Mouse (Mus musculus) left cerebral cortex, adult 8-10 months (tissue): ENCODE measurements around the gene Gadl1. TPM values are rescaled to one million over a fixed set of nuclear protein-coding genes. Genes with fewer than 3 reads are reported as not detected.
A peak's percentile ranks its signal among the peaks of the same experiment; 100 is the strongest.

Source experiments
- DNase-seq, 2 experiments: peaks; one replicate each; pipeline ENCODE4 v3.0.0; 2022; ENCODE audit warnings: low spot score in 2 of 2
- total RNA-seq, 4 experiments: library from RNA; stranded (reverse); gene quantifications; 2 replicates each; pipeline ENCODE4 v1.2.4; 2022

The Gadl1 gene
- total RNA-seq, 4 experiments from 2014 or later: 0.67 to 1.6 (median 0.84) TPM

- DNase-seq: no peak
Observed at GRCm38 (mm10) chr9:115936350-115936749, 27.1 kb downstream of the Gadl1 start.

GRCm38 (mm10) chr9:115937915-115938314 is 28.7 kb downstream of the Gadl1 start:
- no peak for DNase-seq

- peak in 1 of 2 experiments; percentile 88 for DNase-seq
Observed at GRCm38 (mm10) chr9:115939420-115939819, 30.2 kb downstream of the Gadl1 start.

- no peak for DNase-seq
Observed at GRCm38 (mm10) chr9:115941171-115941570, 31.9 kb downstream of the Gadl1 start.

DNA sequence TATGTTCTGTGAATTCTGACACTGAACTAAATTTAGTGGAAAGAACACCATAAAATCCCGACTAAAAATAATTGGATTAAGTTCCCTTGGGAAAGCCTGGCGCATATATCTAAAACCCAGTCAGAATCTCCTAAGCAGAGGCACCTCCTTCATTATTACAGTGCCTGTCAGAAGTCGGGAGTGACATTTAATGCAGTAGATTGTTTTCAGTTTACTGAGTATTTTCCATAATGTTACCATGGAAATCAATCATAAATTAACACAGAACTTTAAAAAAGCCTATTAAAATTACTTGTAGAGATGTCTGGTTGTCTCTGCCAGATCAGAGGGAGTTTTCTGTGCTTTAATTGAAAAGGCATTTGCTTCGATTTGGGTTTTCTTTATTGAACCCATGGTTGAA is 33.2 kb downstream of the Gadl1 start:
- DNase-seq: no peak

DNA sequence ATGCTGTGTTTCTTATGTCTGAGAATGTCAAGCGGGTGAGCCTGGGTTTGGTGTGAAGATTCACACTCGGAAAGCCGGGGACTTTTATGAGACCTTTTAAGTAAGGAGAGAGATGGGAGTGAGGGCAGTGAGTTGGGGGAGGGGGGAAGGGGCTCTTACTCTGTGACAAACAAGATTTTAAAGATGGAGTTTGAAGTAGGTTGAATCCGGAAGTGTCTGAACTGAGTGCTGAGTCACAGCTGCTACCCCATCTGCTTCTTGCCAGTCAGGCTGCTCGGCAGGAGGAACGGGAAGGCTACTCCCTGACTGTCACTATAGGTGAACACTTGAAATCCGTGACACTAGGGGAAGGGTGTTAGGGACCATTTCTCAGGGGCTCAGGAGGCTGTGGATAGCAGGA is 33.7 kb downstream of the Gadl1 start:
- DNase-seq: peak in 1 of 2 experiments; percentile 42

- DNase-seq: no peak
Observed at GRCm38 (mm10) chr9:115943577-115944320, 34.5 kb downstream of the Gadl1 start.

DNA sequence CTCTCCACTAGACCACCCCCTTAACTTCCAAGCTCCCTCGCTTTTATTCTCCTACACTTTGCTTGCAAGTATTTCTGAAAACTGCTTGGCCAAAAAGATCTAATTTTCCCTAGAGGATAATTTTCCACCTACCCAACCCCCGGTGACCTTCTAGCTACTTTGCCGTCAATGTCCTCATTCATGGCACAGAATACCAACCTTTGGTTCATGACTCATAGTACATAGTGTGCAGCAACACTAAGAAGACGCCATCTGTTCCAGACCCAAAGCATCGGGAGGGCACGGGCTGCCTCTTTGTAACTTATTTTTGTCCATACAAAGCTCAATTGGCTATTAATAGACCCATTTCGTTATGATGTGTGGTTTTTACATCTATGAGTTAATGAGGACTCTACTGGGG is 55.8 kb downstream of the Gadl1 start:
- no peak for DNase-seq

DNA sequence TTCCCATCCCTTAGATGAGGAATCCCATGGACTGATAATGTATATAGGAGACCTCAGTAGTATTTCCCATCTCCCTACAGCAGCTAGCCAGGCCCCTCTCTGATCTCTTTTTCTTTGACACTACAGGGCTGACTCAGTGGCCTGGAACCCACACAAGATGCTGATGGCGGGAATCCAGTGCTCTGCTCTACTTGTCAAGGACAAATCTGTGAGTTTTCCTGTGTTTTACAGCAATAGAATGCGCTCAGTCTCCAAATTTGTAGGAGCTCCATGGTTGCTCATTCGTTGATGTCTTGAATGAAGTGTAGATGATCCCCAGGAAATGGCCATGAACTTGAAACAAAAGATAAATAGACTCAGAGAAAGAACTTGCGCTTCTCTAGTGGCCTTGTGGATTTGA is 56.9 kb downstream of the Gadl1 start:
- no peak for DNase-seq

GRCm38 (mm10) chr9:115966746-115967145 is 57.5 kb downstream of the Gadl1 start:
- peak in 1 of 2 experiments; percentile 85 for DNase-seq

GRCm38 (mm10) chr9:115967638-115968037 is 58.4 kb downstream of the Gadl1 start:
- DNase-seq: no peak

DNA sequence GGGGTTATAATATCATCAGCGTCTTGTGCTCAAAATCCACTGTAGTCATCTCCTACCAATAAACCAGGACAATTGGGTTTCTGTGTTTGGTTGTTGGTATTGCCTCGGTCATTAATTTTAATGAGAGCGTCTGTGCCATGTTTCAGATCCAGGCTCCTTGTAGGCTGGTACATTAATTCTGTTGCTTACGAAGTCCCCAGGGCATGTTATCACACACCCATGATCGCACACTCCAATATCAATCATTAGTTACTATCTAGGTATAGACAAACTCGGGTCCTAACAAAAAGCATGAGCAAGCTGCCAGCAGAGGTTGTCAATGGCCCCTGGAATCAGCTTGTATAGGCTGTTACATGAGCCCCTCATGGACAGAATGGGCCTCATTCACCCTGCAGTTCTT is 67.6 kb downstream of the Gadl1 start:
- no peak for DNase-seq

DNA sequence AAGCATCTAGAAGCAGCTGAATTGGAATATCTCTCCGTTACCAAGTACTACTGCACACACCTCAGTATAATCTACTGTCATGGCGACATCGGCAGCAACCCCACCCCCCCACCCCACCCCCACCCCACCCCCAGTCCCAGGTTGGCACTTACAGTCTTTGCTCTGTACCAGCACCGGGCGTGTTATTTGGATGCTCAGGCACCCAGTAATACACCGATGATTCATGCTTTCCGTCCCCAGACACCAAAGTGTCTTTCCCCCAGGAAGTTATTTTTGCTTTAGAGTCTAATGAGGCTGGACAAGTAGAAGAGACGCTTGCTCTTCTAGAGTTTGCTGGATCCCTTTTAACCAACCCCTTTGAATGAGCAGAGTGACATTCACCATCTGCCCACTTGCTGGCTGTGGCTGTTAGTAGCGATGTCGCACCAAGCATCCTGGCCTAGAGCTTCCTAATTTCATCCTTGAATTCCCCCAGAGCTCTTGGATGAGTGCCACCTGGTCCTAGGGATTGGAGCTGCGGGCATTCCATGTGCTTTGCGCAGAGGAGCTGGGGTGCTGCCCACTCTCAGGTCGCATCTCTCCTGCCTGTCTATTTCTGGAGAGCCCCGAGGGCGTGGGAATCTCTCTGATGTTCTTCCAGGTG is 68.5 kb downstream of the Gadl1 start:
- peak; percentile 29 to 78 for DNase-seq

DNA sequence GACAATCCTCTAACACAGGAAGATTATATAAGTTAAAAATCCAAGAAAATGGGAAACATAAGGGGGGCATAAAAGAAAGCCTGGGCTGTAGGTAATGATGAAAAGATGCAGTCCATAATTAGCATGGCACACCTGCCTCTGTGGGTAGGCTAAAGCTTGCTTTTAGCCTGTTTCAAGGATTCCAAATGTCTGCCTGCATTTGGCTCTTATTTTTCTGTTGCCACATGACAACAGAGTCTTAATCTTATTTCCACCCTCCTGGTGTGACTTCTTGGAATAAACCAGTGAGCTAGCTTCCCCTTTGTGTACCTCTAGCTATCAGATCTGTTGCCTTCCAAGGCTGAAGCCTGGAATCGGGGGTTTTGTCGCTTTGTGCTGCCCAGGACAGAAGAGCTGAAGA is 69.2 kb downstream of the Gadl1 start:
- no peak for DNase-seq

DNA sequence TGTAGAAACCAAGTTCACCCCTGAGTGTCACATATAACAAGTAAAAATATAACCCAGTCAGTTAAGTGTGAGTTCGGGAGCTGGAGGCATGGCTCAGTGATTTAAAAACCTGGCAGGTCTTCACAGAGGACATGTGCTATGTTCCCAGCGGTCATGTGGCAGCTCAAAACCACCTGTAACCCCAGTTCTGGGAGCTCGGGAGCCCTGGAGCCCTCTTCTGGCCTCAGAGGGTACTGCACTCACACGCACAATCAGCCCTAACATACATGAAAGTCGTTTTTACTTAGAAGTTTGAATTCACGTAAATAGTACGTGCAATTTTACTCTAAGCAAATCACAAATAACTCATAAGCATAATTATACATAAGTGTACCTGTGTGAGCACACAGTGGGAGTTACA is 81.4 kb downstream of the Gadl1 start:
- no peak for DNase-seq

- DNase-seq: no peak
Observed at GRCm38 (mm10) chr9:115994772-115995171, 85.5 kb downstream of the Gadl1 start.

DNA sequence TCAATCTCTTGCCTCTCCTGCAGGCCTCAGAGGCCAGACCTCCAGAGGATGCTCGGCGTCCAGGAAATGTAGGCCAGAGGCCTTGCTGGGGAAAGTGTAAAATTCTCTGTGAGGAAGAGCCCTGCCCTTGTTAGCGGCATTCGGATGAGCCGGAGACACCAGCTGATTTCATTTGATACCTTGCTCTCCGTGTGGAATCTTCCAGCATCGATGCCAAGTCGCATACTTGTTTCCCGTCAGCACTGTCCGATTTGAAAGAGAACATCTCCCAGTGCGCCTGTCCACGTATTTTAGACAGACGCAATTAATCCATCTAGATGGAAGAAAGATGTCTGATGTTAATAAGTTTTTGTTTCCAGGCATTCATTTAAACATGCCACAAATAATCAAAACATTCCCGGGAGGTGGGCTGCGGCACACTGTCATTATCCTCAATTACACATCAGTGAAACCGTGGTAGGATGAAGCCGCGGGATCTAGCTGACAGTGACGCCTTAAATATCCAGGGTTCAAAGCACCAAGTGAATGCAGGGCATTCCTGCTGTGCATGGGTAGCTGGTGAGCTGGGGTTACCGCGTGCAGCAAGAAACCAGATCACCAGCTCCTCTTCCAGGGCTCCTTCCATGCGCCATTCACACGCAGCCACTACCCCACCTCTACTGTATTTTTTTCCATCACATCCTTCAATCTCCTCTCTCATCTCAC is 86.8 kb downstream of the Gadl1 start:
- no peak for DNase-seq

DNA sequence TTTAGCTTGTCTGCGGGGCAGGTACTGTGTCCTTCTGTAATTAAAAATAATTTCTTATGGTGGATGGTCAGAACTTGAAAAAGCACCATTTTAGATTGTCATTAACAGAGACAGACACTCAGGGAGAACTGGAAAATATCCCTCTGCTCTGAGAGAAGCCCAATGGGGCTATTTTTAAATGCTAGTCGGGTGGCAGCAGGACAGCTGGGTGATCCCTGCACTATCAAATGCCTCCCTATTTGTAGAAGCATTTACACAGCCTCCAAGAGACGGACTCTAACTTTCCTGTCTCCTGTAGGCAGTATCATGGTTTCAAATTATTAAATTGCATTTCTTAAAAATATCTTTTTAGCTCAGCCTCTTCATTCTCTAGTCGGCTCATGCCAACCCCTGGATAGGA is 89.1 kb downstream of the Gadl1 start:
- no peak for DNase-seq

DNA sequence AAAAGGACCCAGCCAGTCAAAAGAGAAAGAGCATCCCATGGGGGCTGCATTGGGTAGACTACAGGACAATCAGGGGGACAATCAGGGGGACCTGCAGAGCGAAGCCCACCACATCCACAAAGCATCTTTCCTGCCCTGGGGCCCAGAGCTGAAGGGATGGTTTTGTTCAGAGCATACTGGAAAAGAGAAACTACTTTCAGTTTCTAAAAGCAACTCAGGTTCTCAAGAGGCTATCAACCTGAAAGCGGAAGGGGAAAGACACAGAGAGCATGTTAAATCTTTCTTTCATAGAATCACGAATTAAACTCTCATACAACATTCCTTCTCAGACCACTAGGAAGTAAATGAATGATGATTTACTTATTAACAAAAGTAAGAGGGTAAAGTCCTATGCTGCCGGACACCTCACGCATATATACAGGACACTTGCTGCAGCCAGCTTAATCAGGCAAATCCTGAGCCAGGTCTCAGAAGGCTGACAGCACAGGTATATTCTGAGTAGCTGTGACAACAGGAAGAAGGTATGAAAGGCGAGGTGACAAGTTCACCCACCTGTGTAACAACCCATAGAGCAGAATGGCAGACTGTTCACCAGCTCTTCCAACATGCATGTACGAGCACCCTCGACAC is 90.2 kb downstream of the Gadl1 start:
- no peak for DNase-seq

DNA sequence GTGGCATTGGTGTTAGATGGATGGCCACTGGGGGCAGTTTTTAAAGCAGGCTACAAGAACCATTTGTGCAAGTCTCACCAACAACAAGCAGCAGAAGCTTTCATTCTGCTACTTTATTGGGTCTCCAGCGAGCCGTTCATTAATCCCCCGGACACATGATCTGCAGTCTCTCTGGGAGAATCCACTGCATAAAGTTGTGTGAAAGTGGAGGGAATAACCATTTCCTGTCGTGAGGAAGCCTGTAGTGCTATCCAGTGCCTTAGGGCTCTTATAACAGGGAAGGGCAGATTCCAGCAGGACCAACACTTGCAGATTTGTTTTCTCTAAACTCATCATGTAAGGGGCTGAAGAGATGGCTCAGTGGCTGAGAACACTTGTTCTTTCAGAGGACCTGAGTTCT is 104.7 kb downstream of the Gadl1 start:
- no peak for DNase-seq

DNA sequence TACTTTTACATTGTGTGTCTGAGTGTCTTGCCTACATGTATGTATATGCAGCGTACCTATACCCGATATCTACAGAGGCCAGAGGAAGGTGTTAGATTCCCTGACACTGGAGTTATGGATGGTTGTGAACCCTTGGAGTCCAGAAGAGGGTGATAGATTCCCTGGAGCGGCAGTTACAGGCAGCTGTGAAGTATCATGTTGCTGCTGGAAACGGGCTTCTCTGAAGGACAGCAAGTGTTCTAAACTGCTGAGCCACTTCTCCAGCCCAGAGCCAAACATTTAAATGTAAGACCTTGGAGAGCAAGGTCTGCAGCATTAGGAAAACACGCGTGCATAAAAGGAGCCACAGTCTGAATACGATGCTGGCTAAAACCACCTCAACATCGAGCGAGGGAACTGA is 107.0 kb downstream of the Gadl1 start:
- DNase-seq: no peak

- DNase-seq: no peak
Observed at GRCm38 (mm10) chr9:116017091-116017490, 107.8 kb downstream of the Gadl1 start.
